Mouse (Mus musculus) testis, adult 2 months (tissue): Measurements from ENCODE around the gene Ap5s1.

Source experiments
- CTCF ChIP-seq: fragments of 200-500 bp; IDR thresholded peaks from 2 replicates; pipeline ENCODE4 v1.5.1; 2012; ENCODE audit warnings: low read depth, mild to moderate bottlenecking, inconsistent platforms, low read length, moderate library complexity; ENCODE audit not compliant: control insufficient read depth, insufficient read depth, insufficient replicate concordance
- POLR2A ChIP-seq: fragments of 200-500 bp; IDR thresholded peaks from 2 replicates; pipeline ENCODE4 v1.6.1; 2012; ENCODE audit warnings: low read depth, mild to moderate bottlenecking, inconsistent platforms, low read length, moderate library complexity; ENCODE audit not compliant: control insufficient read depth

DNA sequence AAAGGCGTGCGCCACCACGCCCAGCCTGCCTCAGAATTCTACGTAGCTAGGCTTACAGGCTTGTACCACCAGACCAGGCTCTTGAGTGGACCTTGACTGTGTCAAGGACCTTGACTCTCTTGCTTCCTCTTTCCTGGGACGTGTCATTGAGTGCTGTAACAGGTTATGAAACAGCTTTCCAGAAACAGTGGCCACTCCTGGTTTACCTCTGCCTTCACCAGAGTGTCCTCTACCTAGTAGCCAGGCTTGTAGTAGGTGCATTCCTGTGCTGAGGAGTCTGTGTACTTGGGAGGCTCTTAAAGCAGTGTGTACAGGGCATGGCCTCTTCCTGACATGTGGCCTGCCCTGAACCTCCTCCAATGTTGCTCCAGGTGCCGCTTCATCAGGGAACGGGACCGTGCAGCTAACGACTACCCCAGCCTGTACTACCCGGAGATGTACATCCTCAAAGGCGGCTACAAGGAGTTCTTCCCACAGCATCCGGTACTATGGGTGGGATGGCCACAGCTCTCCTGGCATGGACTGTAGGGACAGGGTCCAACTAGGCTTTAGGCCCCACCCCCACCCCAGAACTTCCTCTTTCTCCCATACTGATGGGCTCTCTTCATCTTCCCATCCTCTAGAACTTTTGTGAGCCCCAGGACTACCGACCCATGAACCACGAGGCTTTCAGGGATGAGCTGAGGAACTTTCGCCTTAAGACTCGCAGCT, 10.1 kb upstream of the Ap5s1 start:
- no peak for TF ChIP-seq CTCF
- TF ChIP-seq POLR2A: no peak
